Mouse (Mus musculus): ENCODE measurements around the gene Far2.

Far2 gene

GRCm38 (mm10) chr6:148046881-148047649 lies at the start of gene Far2:
Gene Far2, plus strand, starts transcription at chr6:148047259.
- peak; percentile 21 for DNase-seq (ENCODE audit: low spot score)

GRCm38 (mm10) chr6:148000483-148000882 lies 46.6 kb upstream of the Far2 start:
- no peak for DNase-seq (ENCODE audit: low spot score)

GRCm38 (mm10) chr6:148001071-148001470 lies 46.0 kb upstream of the Far2 start:
- peak; percentile 10 for DNase-seq (ENCODE audit: low spot score)

GRCm38 (mm10) chr6:148006118-148006837 lies 40.8 kb upstream of the Far2 start:
- DNase-seq (ENCODE audit: low spot score) = no peak

- no peak for DNase-seq (ENCODE audit: low spot score)
Observed at GRCm38 (mm10) chr6:148040759-148041158, 6.3 kb upstream of the Far2 start.

- no peak for DNase-seq (ENCODE audit: low spot score)
Observed at GRCm38 (mm10) chr6:148047650-148047988, 560 bp downstream of the Far2 start.

GRCm38 (mm10) chr6:148063131-148063530 lies 16.1 kb downstream of the Far2 start:
- no peak for DNase-seq (ENCODE audit: low spot score)

GRCm38 (mm10) chr6:148066267-148066666 lies 19.2 kb downstream of the Far2 start:
- no peak for DNase-seq (ENCODE audit: low spot score)

- DNase-seq (ENCODE audit: low spot score) = no peak
Observed at GRCm38 (mm10) chr6:148068786-148069185, 21.7 kb downstream of the Far2 start.

GRCm38 (mm10) chr6:148073599-148073998 lies 26.5 kb downstream of the Far2 start:
- no peak for DNase-seq (ENCODE audit: low spot score)

- no peak for DNase-seq (ENCODE audit: low spot score)
Observed at GRCm38 (mm10) chr6:148074211-148074864, 27.3 kb downstream of the Far2 start.

- DNase-seq (ENCODE audit: low spot score) = no peak
Observed at GRCm38 (mm10) chr6:148083864-148084263, 36.8 kb downstream of the Far2 start.

GRCm38 (mm10) chr6:148084403-148084802 lies 37.3 kb downstream of the Far2 start:
- no peak for DNase-seq (ENCODE audit: low spot score)

GRCm38 (mm10) chr6:148097039-148097438 lies 50.0 kb downstream of the Far2 start:
- DNase-seq (ENCODE audit: low spot score) = peak; percentile 14

GRCm38 (mm10) chr6:148101977-148102376 lies 54.9 kb downstream of the Far2 start:
- DNase-seq (ENCODE audit: low spot score) = no peak

- DNase-seq (ENCODE audit: low spot score) = no peak
Observed at GRCm38 (mm10) chr6:148102434-148102833, 55.4 kb downstream of the Far2 start.

GRCm38 (mm10) chr6:148104212-148104611 lies 57.2 kb downstream of the Far2 start:
- no peak for DNase-seq (ENCODE audit: low spot score)

- DNase-seq (ENCODE audit: low spot score) = no peak
Observed at GRCm38 (mm10) chr6:148105722-148106268, 58.7 kb downstream of the Far2 start.

GRCm38 (mm10) chr6:148108741-148109472 lies 61.8 kb downstream of the Far2 start:
- no peak for DNase-seq (ENCODE audit: low spot score)

- no peak for DNase-seq (ENCODE audit: low spot score)
Observed at GRCm38 (mm10) chr6:148110996-148111633, 64.1 kb downstream of the Far2 start.

- DNase-seq (ENCODE audit: low spot score) = no peak
Observed at GRCm38 (mm10) chr6:148116371-148116770, 69.3 kb downstream of the Far2 start.
